Mouse (Mus musculus) liver, adult 2 months (tissue): ENCODE results near the gene Serinc5. TPM values are rescaled to one million over a fixed set of nuclear protein-coding genes. Genes with fewer than 3 reads are reported as not detected.
A peak's percentile ranks its signal among the peaks of the same experiment; 100 is the strongest.

ENCODE experiments used
- DNase-seq: peaks from one replicate; pipeline ENCODE4 v3.0.0-alpha.2; 2011; ENCODE audit warnings: low read depth, low spot score; ENCODE audit errors: extremely low read depth
- H3K27ac ChIP-seq: fragments of 200-500 bp; replicated peaks from 2 replicates; pipeline ENCODE4 v1.5.1; 2012; ENCODE audit warnings: low read depth, mild to moderate bottlenecking, control low read depth, inconsistent platforms, low read length; ENCODE audit not compliant: insufficient read depth
- H3K27me3 ChIP-seq: fragments of 200-500 bp; 2 replicates; pipeline ENCODE4 v1.6.1; 2012; ENCODE audit warnings: mild to moderate bottlenecking, moderate library complexity, low read length, inconsistent platforms; ENCODE audit not compliant: control insufficient read depth, insufficient read depth
- H3K36me3 ChIP-seq: fragments of 200-500 bp; 2 replicates; pipeline ENCODE4 v1.6.1; 2012; ENCODE audit warnings: low read length, inconsistent platforms; ENCODE audit not compliant: control insufficient read depth, insufficient read depth
- H3K4me1 ChIP-seq: fragments of 200-500 bp; 2 replicates; pipeline ENCODE4 v1.6.1; 2011; ENCODE audit warnings: low read length; ENCODE audit not compliant: control insufficient read depth, insufficient read depth
- H3K4me3 ChIP-seq: fragments of 200-500 bp; 2 replicates; pipeline ENCODE4 v1.5.1; 2011; ENCODE audit warnings: low read depth, mild to moderate bottlenecking, control low read depth, low read length, moderate library complexity; ENCODE audit not compliant: insufficient read depth
- H3K79me2 ChIP-seq: fragments of 200-500 bp; 2 replicates; pipeline ENCODE4 v1.6.1; 2012; ENCODE audit warnings: inconsistent platforms, mild to moderate bottlenecking, low read length, moderate library complexity; ENCODE audit not compliant: control insufficient read depth, insufficient read depth
- H3K9ac ChIP-seq: fragments of 200-500 bp; 2 replicates; pipeline ENCODE4 v1.6.1; 2012; ENCODE audit warnings: low read depth, mild to moderate bottlenecking, control low read depth, inconsistent platforms, low read length
- CTCF ChIP-seq: fragments of 200-500 bp; IDR thresholded peaks from 2 replicates; pipeline ENCODE4 v1.5.1; 2011; ENCODE audit warnings: low read depth, low read length, control low read depth
- POLR2A ChIP-seq: fragments of 200-500 bp; IDR thresholded peaks from 2 replicates; pipeline ENCODE4 v1.6.1; 2011; ENCODE audit warnings: low read length, control low read depth; ENCODE audit not compliant: insufficient read depth; ENCODE audit errors: extremely low read depth
- WGBS: fragments of 180-500 bp; shearing (Covaris S2); methylation state at CpG from one replicate; pipeline ENCODE4 v1.1.7; 2018; 5-methylcytosine and 5-hydroxymethylcytosine counted together
- polyA plus RNA-seq: library from polyadenylated mRNA; depleted of rRNA; stranded (reverse); fragments of >200 nt; gene quantifications from 2 replicates; pipeline ENCODE4 v1.2.3, GENCODE M21; 2012
- total RNA-seq: library from RNA; depleted of rRNA; stranded (reverse); fragments of >200 nt; gene quantifications from 2 replicates; pipeline ENCODE4 v1.2.3, GENCODE M21; 2014

The Serinc5 gene
- total and polyA plus RNA-seq, 2 experiments = 14.3 to 18.0 TPM

- Histone ChIP-seq H3K27me3 (no peaks in the 10 kb centered on the region), H3K27ac (peak overlapping the region; percentile 51), H3K79me2 (no peaks in the 10 kb centered on the region; the same call in 1 of the 2 replicates), H3K9ac (no peak overlapping the region), H3K36me3 (peaks cover 2% of the 10 kb centered on the region; the same call in 1 of the 2 replicates), H3K4me3 (no peak overlapping the region), H3K4me1 (peaks cover 19% of the 10 kb centered on the region)
- WGBS = 33% methylated on average over 8 of the region's 8 CpGs
- peak; percentile 90 for DNase-seq
- no peak for TF ChIP-seq CTCF
- no peak for TF ChIP-seq POLR2A
These were observed 51.8 kb downstream of the Serinc5 start for GRCm38 (mm10) chr13:92662555-92663286.

GRCm38 (mm10) chr13:92665008-92665407 lies 54.1 kb downstream of the Serinc5 start:
- no peak overlapping the region for H3K4me3 ChIP-seq
- no peak for TF ChIP-seq CTCF
- no peak for TF ChIP-seq POLR2A
- H3K36me3 ChIP-seq = peaks cover 2% of the 10 kb centered on the region; the same call in 1 of the 2 replicates
- peaks cover 14% of the 10 kb centered on the region for H3K4me1 ChIP-seq
- no peak overlapping the region for H3K27ac ChIP-seq
- no peaks in the 10 kb centered on the region for H3K27me3 ChIP-seq
- no peaks in the 10 kb centered on the region; the same call in 1 of the 2 replicates for H3K79me2 ChIP-seq
- H3K9ac ChIP-seq = no peak overlapping the region
- WGBS = 87% methylated on average over 4 of the region's 4 CpGs
- DNase-seq = no peak

DNA sequence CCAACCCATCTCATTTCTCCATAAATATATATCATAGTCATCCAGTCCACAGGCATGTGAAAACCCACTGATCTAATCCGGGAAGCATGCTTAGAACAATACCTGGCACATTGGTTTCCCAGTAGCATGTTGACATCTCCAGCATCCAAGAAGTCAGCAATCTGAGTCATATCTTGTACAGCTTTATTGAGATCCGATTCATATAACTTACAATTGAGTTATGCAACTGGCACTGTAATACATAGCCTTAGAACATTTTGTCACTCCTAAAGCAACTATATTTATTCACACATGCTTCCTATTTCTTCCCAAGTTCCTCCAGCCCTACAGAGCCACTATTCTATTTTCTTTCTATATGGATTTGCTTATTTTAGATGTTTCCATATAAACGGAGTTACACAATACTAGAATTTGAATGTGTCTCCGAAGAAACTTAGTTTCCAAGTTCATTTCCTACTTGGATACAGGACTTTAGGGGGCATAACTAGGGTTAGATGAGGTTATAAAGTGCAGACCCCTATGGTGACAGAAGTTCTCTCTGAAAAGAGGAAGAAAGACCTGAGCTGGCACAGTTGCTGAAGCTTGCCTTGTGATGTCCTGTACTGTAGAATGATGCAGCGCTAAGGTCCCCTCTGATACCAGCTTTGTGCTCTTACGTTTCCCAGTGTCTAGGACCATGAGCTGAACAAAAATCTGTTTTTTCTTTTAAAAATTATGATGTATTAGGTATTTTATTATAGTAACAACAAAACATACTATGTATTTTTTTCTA lies 57.5 kb downstream of the Serinc5 start:
- no peaks in the 10 kb centered on the region for H3K4me1 ChIP-seq
- H3K27me3 ChIP-seq = no peaks in the 10 kb centered on the region
- no peaks in the 10 kb centered on the region; the same call in 1 of the 2 replicates for H3K79me2 ChIP-seq
- TF ChIP-seq POLR2A = no peak
- no peak for TF ChIP-seq CTCF
- H3K4me3 ChIP-seq = no peak overlapping the region
- no peak for DNase-seq
- no peak overlapping the region for H3K9ac ChIP-seq
- H3K27ac ChIP-seq = no peak overlapping the region
- 93% methylated on average over 6 of the region's 6 CpGs for WGBS
- no peaks in the 10 kb centered on the region for H3K36me3 ChIP-seq

GRCm38 (mm10) chr13:92671727-92672126 lies 60.8 kb downstream of the Serinc5 start:
- Histone ChIP-seq H3K4me1 (no peaks in the 10 kb centered on the region), H3K79me2 (no peaks in the 10 kb centered on the region; the same call in 1 of the 2 replicates), H3K36me3 (no peaks in the 10 kb centered on the region), H3K9ac (no peak overlapping the region), H3K4me3 (no peak overlapping the region), H3K27me3 (no peaks in the 10 kb centered on the region), H3K27ac (no peak overlapping the region)
- TF ChIP-seq POLR2A (no peak), CTCF (no peak)
- 16% methylated on average over 1 of the region's 1 CpGs for WGBS
- DNase-seq = no peak

- no peak for DNase-seq
- Histone ChIP-seq H3K36me3 (no peaks in the 10 kb centered on the region), H3K27me3 (no peaks in the 10 kb centered on the region), H3K4me3 (no peak overlapping the region), H3K4me1 (peaks cover 4% of the 10 kb centered on the region; the same call in 1 of the 2 replicates), H3K9ac (no peak overlapping the region), H3K27ac (no peak overlapping the region), H3K79me2 (no peaks in the 10 kb centered on the region; the same call in 1 of the 2 replicates)
- WGBS = 70% methylated on average over 2 of the region's 2 CpGs
- TF ChIP-seq POLR2A = no peak
- no peak for TF ChIP-seq CTCF
These were observed 63.8 kb downstream of the Serinc5 start for GRCm38 (mm10) chr13:92674676-92675075.

DNA sequence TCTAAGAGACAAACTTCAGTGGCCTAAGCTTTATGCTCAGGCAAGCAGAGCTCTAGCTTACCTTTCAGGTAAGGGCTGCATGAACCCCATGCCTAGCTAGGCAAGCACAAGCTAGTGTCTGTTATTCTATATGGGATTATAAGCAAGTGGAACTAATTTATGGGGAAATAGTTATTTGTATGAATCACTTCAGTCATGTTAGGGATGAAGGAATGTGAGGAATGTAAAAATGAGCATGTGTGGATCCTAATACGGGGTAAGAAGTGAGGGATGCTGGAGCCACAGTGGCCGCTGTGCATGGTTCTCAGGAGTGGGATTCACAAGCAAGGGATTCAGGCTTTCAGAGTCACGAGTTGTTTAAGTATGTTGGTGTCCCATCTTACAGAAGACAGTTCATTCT lies 64.4 kb downstream of the Serinc5 start:
- H3K9ac ChIP-seq = no peak overlapping the region
- no peaks in the 10 kb centered on the region for H3K27me3 ChIP-seq
- DNase-seq = no peak
- no peak overlapping the region for H3K4me3 ChIP-seq
- TF ChIP-seq POLR2A = no peak
- no peak for TF ChIP-seq CTCF
- H3K36me3 ChIP-seq = no peaks in the 10 kb centered on the region
- H3K27ac ChIP-seq = no peak overlapping the region
- 86% methylated on average over 3 of the region's 3 CpGs for WGBS
- no peaks in the 10 kb centered on the region; the same call in 1 of the 2 replicates for H3K79me2 ChIP-seq
- H3K4me1 ChIP-seq = peaks cover 4% of the 10 kb centered on the region; the same call in 1 of the 2 replicates
